Mouse (Mus musculus) lung, adult 2 months (tissue): ENCODE data around the gene Cisd3.

Experiments
- CTCF ChIP-seq: fragments of 200-500 bp; IDR thresholded peaks from 2 replicates; pipeline ENCODE4 v1.5.1; 2011; ENCODE audit warnings: mild to moderate bottlenecking, low read length, control low read depth; ENCODE audit not compliant: insufficient read depth
- POLR2A ChIP-seq: fragments of 200-500 bp; IDR thresholded peaks from 2 replicates; pipeline ENCODE4 v1.6.1; 2011; ENCODE audit warnings: low read depth, mild to moderate bottlenecking, control low read depth, low read length, borderline replicate concordance; ENCODE audit errors: extremely low read depth

DNA sequence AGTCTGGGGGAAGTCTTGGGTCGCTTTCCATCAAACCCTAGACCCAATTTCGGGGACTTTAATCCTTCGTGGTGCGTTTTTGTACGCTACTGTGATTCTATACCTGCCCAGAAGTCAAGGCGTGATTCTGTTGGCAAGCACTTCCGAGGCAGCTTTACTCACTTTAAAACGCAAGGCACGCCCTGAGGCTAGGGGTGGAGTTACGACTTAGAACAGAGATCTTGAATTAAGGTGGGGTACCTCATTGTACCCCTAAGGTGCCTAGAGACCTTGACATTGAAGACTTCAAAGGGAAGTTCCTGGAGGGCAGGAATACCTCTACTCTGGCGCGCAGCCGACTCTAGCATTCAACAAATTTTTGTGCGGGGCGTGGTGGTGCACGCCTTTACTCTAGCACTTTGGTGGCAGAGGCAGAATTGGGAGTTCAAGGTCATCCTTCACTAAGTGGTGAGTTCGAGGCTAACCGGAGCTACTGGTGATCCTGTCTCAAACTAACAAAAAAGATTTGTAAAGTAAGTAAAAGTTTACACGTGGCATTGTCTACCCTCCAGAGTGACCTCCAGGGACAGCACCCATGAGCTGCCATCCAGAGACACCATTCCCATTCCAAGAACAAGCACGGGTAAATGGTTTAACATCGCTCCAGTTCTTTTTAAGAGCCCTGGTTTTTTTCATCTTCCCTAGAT is 23.3 kb upstream of the Cisd3 start:
- TF ChIP-seq POLR2A (no peak), CTCF (no peak)
